Mouse (Mus musculus): ENCODE data around the gene Thap8.

Gene Thap8

GRCm38 (mm10) chr7:30318142-30318541, 38.2 kb downstream of the Thap8 start:
- DNase-seq, result no peak

- DNase-seq, result no peak
These were observed 41.1 kb downstream of the Thap8 start for GRCm38 (mm10) chr7:30320946-30321345.

- DNase-seq, result peak; percentile 79 to 80
These were observed 41.8 kb downstream of the Thap8 start, which contains the start of gene E130208F15Rik for GRCm38 (mm10) chr7:30321539-30322284. Gene E130208F15Rik, plus strand, starts transcription at chr7:30321740.

DNA sequence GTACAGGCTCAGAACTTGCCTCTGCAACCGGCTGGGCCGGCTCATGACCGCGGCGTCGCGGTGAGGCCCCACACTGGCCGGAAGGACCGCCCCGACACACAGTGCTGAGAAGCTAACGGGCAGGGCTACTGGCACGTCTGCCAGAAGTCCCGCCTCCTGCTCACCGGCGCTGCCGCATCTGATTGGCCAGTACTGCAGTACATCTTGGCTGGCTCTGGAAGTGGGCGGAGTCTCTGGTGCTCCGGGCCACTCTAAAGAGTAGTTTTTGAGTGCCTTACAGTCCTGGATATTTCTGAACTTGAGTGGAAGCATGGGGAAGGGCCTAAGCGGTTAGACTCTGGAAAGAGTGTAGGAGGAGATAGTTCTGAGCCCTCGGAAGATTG, 42.4 kb downstream of the Thap8 start:
- peak; percentile 92 to 94 for DNase-seq

DNA sequence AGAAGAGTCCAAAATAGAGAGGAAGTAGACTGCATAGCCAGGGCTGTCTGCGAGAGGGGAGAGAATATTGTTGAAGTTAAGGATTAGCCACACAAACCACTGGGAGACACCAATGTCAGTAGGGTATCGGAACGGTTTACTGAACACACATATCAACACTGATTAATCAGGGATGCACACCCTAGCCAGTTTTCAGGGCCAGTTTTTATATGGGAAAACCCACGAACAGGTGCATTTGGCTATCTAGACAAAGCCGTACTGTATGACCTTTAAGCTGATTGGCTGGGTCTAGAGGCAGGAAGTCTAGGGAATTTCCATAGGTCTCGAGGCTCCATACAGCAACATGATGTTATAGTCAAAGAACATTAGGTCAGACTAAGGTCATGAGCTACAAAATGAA, 43.0 kb downstream of the Thap8 start:
- DNase-seq, result peak; percentile 56 to 61

GRCm38 (mm10) chr7:30323795-30324194, 43.9 kb downstream of the Thap8 start, which contains the start of gene Sdhaf1:
Gene Sdhaf1, minus strand, starts transcription at chr7:30323895.
- no peak for DNase-seq

- no peak for DNase-seq
These were observed 44.5 kb downstream of the Thap8 start for GRCm38 (mm10) chr7:30324300-30324944.

DNA sequence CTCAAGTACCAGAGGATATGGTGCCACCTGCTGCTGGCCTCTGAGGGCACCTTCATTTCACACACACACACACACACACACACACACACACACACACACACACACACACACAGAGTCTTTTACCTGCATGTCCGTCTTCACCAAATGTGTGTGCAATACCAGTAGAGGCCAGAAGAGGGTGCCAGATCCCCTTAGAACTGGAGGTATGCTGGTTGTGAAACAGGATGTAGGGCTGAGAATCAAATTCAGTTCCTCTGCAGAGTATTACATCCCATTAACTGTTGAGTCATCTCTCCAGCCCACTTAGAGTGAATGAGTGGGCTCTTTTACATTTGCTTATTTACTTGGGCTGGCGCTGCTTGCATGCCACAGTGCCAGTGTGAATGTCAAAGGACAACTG, 45.5 kb downstream of the Thap8 start:
- DNase-seq, result peak; percentile 89 to 90

DNA sequence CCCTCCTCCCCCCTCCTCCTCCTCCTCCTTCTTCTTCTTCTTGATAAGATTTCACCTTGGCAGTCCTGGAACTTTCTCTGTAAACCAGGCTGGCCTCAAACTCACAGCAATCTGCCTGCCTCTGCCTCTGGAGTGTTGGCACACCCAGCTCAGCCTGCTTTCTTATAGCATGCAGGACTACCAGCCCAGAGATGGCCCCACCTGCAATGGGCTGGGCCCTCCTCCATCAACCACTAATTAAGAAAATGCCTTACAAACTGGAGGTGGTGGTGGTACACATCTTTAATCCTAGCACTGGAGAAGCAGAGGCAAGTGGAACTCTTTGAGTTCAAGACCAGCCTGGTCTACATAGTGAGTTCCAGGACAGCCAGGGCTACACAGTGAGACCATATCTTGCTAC, 46.5 kb downstream of the Thap8 start:
- DNase-seq, result no peak

- DNase-seq, result peak; percentile 38 to 47
These were observed 47.2 kb downstream of the Thap8 start for GRCm38 (mm10) chr7:30327140-30327539.

GRCm38 (mm10) chr7:30328379-30328778, 48.5 kb downstream of the Thap8 start:
- DNase-seq, result no peak

- peak; percentile 84 to 88 for DNase-seq
These were observed 52.0 kb downstream of the Thap8 start for GRCm38 (mm10) chr7:30331887-30332286.

DNA sequence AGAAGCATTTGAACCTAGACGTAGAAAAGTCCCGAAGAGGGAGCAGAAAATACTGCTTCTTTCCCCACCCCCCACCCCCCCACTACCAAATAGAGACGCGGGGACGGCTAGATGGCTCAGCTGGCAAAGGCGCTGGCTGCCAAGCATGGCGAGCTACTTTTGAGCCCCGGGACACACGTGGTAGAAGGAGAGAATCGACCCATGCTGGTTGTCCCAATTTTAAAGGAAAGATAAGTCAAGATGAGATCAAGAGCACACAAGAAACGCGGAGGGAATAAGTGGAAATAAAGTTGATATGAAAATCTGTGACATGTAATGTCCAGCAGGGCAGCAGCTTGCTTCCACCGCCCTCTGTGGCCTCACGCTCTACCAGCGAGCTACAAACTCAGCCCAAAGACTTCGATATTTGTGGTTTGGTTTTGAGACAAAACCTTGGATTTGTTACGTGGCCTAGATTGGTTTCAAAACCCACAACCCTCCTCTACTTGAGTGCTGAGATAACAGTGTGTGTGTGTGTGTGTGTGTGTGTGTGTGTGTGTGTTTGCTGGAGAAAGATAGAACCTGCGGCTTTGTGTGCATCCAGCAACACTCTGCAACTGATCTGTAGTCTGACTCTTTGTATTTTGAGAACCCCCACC, 52.8 kb downstream of the Thap8 start:
- DNase-seq, result no peak

DNA sequence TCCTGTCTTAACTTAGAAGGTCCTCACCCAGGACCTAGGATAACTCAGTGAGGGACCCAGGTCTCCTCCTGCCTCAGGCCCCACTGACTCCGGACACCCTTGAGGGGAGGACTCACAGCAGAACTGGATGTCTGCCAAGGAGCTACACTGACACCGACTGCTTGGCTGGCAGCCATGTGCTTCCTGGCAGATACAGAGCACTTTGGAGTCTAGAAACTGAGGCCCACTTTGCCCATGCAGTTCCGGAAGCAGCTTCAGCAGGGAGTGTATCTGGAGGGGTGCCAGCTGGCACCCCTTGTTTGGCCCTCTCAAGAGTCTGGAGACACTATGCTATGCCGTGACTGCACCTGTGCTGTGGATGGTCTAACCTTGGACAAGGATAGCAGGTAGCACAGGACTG, 53.5 kb downstream of the Thap8 start:
- no peak for DNase-seq

DNA sequence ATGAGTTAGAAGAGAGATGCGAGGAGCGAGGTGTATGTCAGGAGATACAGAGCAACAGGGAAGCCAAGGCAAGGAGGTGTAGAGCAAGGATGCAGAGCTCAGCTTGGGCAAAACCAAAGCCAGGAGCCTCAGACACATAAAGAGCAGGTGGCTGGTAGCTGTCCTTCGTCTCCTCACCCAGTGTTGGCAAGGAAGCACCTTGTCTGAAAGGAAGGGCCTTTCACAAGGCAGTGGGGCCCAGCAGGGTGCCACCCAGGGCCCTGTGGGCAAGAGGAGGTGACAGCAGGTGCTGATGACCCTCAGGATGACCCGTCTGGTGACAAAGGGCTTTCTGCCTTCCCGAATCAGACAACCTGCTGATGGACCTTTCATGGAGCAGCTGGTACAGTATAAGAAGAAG, 54.7 kb downstream of the Thap8 start:
- DNase-seq, result no peak

DNA sequence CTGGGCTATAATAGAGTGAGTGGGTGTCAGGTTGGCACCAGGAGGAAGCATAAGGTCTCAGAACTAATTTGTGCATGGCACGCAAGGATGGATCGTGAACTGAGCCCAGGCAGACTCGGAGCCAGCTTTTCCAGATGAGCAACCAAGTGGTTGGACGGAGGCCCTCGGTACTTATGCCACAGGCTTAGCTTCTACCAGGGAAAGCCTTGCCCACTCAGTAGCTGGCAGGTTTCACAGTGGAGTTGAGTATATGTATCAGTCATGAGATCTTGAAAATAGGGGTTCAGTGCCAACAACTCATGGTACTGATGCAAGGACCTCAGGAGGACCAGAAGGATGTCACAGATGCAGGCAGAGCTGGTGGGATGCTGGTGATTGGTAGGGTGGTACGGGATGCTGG, 55.8 kb downstream of the Thap8 start:
- no peak for DNase-seq

GRCm38 (mm10) chr7:30336384-30336783, 56.5 kb downstream of the Thap8 start:
- peak; percentile 72 to 73 for DNase-seq

DNA sequence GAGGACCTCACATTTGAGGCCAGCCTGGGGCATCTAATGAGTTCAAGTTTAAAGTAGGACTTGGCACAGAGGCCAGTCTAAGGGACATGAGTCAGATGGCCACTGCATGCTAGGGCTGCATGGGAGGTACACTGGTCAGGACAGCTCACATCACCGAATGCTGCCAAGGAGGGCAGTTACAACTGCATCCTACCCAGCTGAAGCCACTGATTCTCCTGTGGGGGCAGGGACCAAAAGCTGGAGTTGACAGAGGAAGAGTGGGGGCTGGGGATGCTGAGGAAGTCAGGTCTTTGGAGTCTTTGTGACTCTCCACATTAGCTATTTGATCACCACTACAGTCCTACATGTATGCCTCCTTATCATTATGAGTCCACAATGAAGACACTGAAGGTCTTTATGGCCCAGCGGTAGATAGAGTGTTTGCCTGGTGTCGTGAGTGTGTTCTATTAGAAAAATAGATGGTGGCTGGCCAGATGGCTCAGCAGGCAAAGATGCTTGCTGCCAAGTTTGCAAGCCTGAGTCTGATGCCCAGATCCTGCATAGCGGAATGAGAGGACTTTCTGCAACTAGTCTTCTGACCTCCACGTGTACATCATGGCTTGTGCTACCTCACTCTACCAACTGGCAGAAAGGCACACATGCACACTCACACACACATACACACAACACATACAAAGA, 59.7 kb downstream of the Thap8 start:
- DNase-seq, result no peak

All from B cell, adult 2 months (primary cell).